Mouse (Mus musculus) liver, embryonic 14.5 days (tissue): Measurements from ENCODE around the gene Shank2.

Source experiments
- CTCF ChIP-seq: IDR thresholded peaks from 2 replicates; pipeline ENCODE4 v1.5.1; 2016; ENCODE audit warnings: antibody characterized with exemption, low read depth, control low read depth
- EP300 ChIP-seq: IDR thresholded peaks from 2 replicates; pipeline ENCODE4 v1.6.1; 2016; ENCODE audit warnings: antibody characterized with exemption, low read depth

GRCm38 (mm10) chr7:144087277-144087676, 85.5 kb downstream of the Shank2 start:
- TF ChIP-seq CTCF (no peak), EP300 (no peak)
